Mouse (Mus musculus): ENCODE data around the gene Il22. TPM values are rescaled to one million over a fixed set of nuclear protein-coding genes. Genes with fewer than 3 reads are reported as not detected.
"Not testable (repeated sequence)": the region's sequence is repeated elsewhere in the genome, so short reads cannot be mapped to it uniquely, and the experiment has no call there.

Il22 gene
- polyA plus RNA-seq, 1 experiment from 2014 or later: not detected

DNA sequence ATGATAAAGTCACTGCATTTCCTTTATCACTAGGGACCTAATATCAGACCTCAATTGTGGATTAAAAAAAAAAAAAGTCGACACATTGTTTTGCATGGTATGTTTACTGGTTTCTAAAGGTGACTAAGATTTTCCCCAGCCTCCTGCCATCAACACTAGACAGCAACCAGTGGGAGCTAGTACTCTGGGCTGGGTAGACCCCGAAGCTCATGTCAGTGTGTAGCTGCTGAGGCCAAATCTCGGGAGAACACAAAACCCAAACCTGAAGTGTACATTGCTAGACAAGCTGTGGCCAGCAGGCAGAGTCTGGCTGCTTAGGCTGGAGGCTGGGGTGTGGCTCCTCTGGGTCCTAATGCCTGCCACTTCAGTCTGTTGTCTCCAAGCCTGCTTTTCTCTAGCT, 9.6 kb upstream of the Il22 start:
- H3K9ac ChIP-seq (replicated peaks; ENCODE audit: low read depth, low read length); H3K27me3 ChIP-seq (ENCODE audit: control insufficient read depth, insufficient read depth, low read length): not testable (repeated sequence)

DNA sequence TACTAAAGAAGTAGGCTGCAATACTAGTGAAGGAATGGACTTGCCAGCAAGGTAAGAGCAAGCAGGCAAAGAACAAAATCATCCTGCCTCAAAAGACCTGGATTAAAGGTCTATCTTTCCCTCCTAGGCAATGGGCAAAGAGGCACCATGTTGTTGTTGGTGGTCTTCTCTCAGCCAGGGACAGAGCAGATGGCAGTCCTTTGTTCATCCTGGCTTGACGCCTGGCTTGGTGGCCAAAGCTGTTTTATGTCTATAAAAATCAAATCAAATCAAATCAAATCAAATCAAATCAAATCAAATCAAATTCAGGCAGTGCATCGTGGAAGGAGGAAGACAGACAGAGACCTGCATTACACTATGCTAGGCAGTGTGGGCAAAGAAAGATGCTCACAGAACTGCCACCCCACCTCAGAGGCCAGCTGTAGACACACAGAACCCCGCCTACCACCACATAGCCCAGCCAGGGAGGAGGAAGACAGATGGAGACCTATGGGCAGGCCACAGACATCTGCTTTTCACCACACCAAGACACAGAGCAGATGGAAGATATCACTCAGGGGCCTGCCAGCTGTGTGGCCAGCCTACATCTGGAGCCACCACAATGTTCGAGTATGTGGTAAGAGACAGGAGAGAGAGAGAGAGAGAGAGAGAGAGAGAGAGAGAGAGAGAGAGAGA, 11.1 kb downstream of the Il22 start:
- H3K4me1 ChIP-seq (ENCODE audit: control insufficient read depth, insufficient read depth, low read length); H3K36me3 ChIP-seq (ENCODE audit: control insufficient read depth, insufficient read depth, low read length); H3K9ac ChIP-seq (replicated peaks; ENCODE audit: low read depth, low read length); H3K27ac ChIP-seq (ENCODE audit: low read length); H3K4me2 ChIP-seq (replicated peaks; ENCODE audit: low read depth, low read length); H3K27me3 ChIP-seq (ENCODE audit: control insufficient read depth, insufficient read depth, low read length); H3K9me3 ChIP-seq (ENCODE audit: control insufficient read depth, low read depth, low read length); H3K4me3 ChIP-seq (ENCODE audit: low read depth, low read length); ATAC-seq (ENCODE audit: insufficient number of reproducible peaks, insufficient read depth, low FRiP score, low read depth): not testable (repeated sequence)
- WGBS: 89% methylated on average over 2 of the region's 4 CpGs

More for the DNA sequence above, 9.6 kb upstream of the Il22 start:
- WGBS: 28% methylated on average over 3 of the region's 3 CpGs
- not testable (repeated sequence) for H3K4me2 ChIP-seq (replicated peaks; ENCODE audit: low read depth, low read length); H3K36me3 ChIP-seq (ENCODE audit: control insufficient read depth, insufficient read depth, low read length); H3K4me3 ChIP-seq (ENCODE audit: low read depth, low read length); H3K4me1 ChIP-seq (ENCODE audit: control insufficient read depth, insufficient read depth, low read length); H3K27ac ChIP-seq (ENCODE audit: low read length); ATAC-seq (ENCODE audit: insufficient number of reproducible peaks, insufficient read depth, low FRiP score, low read depth); H3K9me3 ChIP-seq (ENCODE audit: control insufficient read depth, low read depth, low read length)

DNA sequence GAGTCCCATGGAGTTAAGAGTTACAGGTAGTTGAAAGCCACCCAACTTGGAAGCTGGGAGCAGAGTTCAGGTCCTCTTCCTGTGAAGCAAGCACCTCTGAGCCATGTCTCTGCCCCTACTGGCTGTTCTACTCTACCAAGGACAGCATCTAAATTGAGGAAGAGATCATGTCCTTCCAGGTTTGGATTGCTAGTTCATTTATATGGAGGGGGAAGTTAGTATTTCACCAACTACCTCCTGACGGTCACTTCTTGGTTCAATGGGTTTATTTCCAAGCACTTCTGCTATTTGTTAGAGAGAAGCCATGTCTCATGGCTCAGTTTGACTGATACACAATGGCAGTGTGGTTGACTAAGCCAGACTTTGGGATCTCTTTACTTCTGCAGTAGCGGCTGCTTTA, 22.9 kb downstream of the Il22 start:
- not testable (repeated sequence) for H3K4me1 ChIP-seq (ENCODE audit: control insufficient read depth, insufficient read depth, low read length); H3K9ac ChIP-seq (replicated peaks; ENCODE audit: low read depth, low read length); H3K9me3 ChIP-seq (ENCODE audit: control insufficient read depth, low read depth, low read length); H3K36me3 ChIP-seq (ENCODE audit: control insufficient read depth, insufficient read depth, low read length); H3K4me3 ChIP-seq (ENCODE audit: low read depth, low read length); ATAC-seq (ENCODE audit: insufficient number of reproducible peaks, insufficient read depth, low FRiP score, low read depth); H3K27me3 ChIP-seq (ENCODE audit: control insufficient read depth, insufficient read depth, low read length); H3K4me2 ChIP-seq (replicated peaks; ENCODE audit: low read depth, low read length); H3K27ac ChIP-seq (ENCODE audit: low read length)
- WGBS: no CpG with 5 or more reads among the region's 2 CpGs

DNA sequence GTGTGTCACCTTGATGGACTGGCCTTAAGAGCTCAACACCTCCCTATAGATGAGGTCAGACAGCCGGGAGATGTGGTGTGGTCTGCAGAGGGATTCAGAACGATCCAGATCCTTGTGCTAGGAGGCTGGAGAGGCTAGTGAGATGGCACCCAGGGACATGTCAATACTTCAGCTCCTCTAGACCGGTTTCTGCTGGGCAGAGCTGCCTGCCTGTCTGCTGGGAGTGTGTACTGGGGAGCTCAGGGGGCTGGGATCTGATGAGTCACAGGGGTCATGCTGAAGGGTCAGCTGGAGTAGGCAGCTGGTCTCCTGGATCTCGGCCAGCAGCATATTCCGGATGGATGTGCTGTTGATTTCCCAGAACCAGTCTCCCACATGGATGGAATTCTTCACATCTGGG, 27.9 kb downstream of the Il22 start:
- H3K27me3 ChIP-seq (ENCODE audit: control insufficient read depth, insufficient read depth, low read length): not testable (repeated sequence)
- ATAC-seq (ENCODE audit: insufficient number of reproducible peaks, insufficient read depth, low FRiP score, low read depth): peak; percentile 28; the same call in 1 of the 2 replicates

DNA sequence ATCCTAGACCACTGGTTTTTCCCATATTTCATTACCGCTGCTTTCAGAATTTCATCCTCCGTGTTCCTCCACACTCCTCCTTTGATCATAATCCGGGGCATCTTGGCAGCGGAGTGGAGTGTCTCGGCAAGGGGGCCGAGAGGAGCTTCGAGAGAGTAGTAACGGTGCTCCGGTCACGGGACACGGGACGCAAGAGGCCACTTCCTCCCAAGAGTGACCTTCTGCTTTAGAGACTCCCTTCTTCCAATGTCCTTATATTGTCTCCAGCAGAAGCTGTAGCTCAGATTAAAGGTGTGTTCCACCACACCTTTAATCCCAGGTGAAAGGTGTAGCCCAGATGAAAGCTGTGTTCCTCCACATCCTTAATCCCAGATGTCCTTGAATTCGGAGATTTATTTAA, 35.9 kb downstream of the Il22 start, which contains the start of gene Gm32717:
TSS of gene Gm32717 (minus strand) at position 101 of the 400 bp plus-strand sequence.
- not testable (repeated sequence) for H3K9me3 ChIP-seq (ENCODE audit: control insufficient read depth, low read depth, low read length); H3K4me3 ChIP-seq (ENCODE audit: low read depth, low read length); H3K27ac ChIP-seq (ENCODE audit: low read length); H3K36me3 ChIP-seq (ENCODE audit: control insufficient read depth, insufficient read depth, low read length); ATAC-seq (ENCODE audit: insufficient number of reproducible peaks, insufficient read depth, low FRiP score, low read depth); H3K4me1 ChIP-seq (ENCODE audit: control insufficient read depth, insufficient read depth, low read length); H3K4me2 ChIP-seq (replicated peaks; ENCODE audit: low read depth, low read length); H3K27me3 ChIP-seq (ENCODE audit: control insufficient read depth, insufficient read depth, low read length); H3K9ac ChIP-seq (replicated peaks; ENCODE audit: low read depth, low read length)
- WGBS: no CpG with 5 or more reads among the region's 13 CpGs

More for the DNA sequence above, 27.9 kb downstream of the Il22 start:
- H3K4me2 ChIP-seq (replicated peaks; ENCODE audit: low read depth, low read length); H3K4me3 ChIP-seq (ENCODE audit: low read depth, low read length); H3K36me3 ChIP-seq (ENCODE audit: control insufficient read depth, insufficient read depth, low read length); H3K27ac ChIP-seq (ENCODE audit: low read length); H3K9ac ChIP-seq (replicated peaks; ENCODE audit: low read depth, low read length); H3K9me3 ChIP-seq (ENCODE audit: control insufficient read depth, low read depth, low read length); H3K4me1 ChIP-seq (ENCODE audit: control insufficient read depth, insufficient read depth, low read length): not testable (repeated sequence)
- WGBS: no CpG with 5 or more reads among the region's 5 CpGs

DNA sequence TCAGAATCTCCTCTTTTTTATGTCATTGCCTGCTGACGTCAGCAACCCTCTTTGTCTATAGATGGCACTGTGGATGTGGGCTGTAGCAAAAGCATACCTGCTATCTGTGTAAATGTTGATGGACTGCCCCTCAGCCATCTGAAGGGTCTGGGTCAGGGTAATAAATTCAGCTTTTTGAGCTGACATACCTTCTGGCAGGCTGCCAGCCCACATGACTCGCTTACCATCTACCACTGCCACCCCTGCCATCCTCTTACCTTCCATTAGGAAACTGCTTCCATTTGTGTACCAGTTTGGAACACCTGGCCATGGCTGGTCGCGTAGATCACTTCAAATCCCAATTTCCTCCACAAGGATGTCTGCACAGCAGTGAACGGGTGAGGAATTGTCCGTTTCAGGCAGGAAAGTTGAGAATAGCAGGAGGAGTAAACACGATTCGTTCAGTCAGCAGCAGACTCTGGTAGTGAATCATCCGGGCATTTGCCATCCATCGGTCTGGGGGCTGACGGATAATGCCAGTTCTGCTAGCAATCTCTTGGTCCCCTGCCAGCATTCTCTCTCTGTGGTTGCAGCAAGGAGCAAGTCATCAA, 44.4 kb downstream of the Il22 start:
- H3K36me3 ChIP-seq (ENCODE audit: control insufficient read depth, insufficient read depth, low read length); H3K9me3 ChIP-seq (ENCODE audit: control insufficient read depth, low read depth, low read length): not testable (repeated sequence)
- 61% methylated on average over 11 of the region's 11 CpGs for WGBS

DNA sequence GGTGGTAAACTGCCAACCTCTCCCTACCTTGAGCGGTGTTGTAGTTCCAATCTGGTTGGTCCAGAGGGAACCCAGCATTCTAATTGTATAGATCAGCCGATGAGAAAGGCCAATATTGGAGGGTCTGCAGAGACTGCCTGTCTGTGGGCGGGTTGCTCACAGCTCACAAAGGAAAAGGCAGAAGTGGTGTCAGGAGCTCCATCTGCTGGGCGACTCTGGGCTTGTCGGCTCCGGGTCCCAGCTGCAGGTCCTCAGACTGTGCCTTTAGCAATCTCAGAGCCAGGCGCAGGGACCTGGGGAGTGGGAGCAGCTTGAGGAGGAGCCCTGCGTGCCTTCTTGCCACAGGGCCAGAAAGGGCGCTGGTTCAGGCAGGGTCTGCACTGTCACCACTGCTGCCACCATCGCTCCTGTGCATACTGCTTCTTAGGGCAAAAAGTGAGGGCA, 46.1 kb downstream of the Il22 start:
- H3K4me1 ChIP-seq (ENCODE audit: control insufficient read depth, insufficient read depth, low read length): no peaks in the 10 kb centered on the region
- H3K9ac ChIP-seq (replicated peaks; ENCODE audit: low read depth, low read length): no peak overlapping the region
- 32% methylated on average over 10 of the region's 10 CpGs for WGBS
- H3K9me3 ChIP-seq (ENCODE audit: control insufficient read depth, low read depth, low read length): no peaks in the 10 kb centered on the region
- no peaks in the 10 kb centered on the region for H3K27me3 ChIP-seq (ENCODE audit: control insufficient read depth, insufficient read depth, low read length)
- H3K4me3 ChIP-seq (ENCODE audit: low read depth, low read length): no peak overlapping the region
- H3K36me3 ChIP-seq (ENCODE audit: control insufficient read depth, insufficient read depth, low read length): no peaks in the 10 kb centered on the region
- H3K27ac ChIP-seq (ENCODE audit: low read length): no peak overlapping the region
- ATAC-seq (ENCODE audit: insufficient number of reproducible peaks, insufficient read depth, low FRiP score, low read depth): no peak
- no peak overlapping the region for H3K4me2 ChIP-seq (replicated peaks; ENCODE audit: low read depth, low read length)

More for the DNA sequence above, 44.4 kb downstream of the Il22 start:
- H3K4me1 ChIP-seq (ENCODE audit: control insufficient read depth, insufficient read depth, low read length); H3K27me3 ChIP-seq (ENCODE audit: control insufficient read depth, insufficient read depth, low read length); H3K4me2 ChIP-seq (replicated peaks; ENCODE audit: low read depth, low read length); H3K4me3 ChIP-seq (ENCODE audit: low read depth, low read length); ATAC-seq (ENCODE audit: insufficient number of reproducible peaks, insufficient read depth, low FRiP score, low read depth); H3K27ac ChIP-seq (ENCODE audit: low read length); H3K9ac ChIP-seq (replicated peaks; ENCODE audit: low read depth, low read length): not testable (repeated sequence)

DNA sequence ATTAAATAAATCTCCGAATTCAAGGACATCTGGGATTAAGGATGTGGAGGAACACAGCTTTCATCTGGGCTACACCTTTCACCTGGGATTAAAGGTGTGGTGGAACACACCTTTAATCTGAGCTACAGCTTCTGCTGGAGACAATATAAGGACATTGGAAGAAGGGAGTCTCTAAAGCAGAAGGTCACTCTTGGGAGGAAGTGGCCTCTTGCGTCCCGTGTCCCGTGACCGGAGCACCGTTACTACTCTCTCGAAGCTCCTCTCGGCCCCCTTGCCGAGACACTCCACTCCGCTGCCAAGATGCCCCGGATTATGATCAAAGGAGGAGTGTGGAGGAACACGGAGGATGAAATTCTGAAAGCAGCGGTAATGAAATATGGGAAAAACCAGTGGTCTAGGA, 53.6 kb downstream of the Il22 start, which contains the start of gene Gm32802:
TSS of gene Gm32802 (plus strand) at position 301 of the 400 bp plus-strand sequence.
- H3K4me2 ChIP-seq (replicated peaks; ENCODE audit: low read depth, low read length); H3K27ac ChIP-seq (ENCODE audit: low read length); H3K27me3 ChIP-seq (ENCODE audit: control insufficient read depth, insufficient read depth, low read length); H3K4me3 ChIP-seq (ENCODE audit: low read depth, low read length); H3K9ac ChIP-seq (replicated peaks; ENCODE audit: low read depth, low read length); ATAC-seq (ENCODE audit: insufficient number of reproducible peaks, insufficient read depth, low FRiP score, low read depth); H3K9me3 ChIP-seq (ENCODE audit: control insufficient read depth, low read depth, low read length); H3K36me3 ChIP-seq (ENCODE audit: control insufficient read depth, insufficient read depth, low read length); H3K4me1 ChIP-seq (ENCODE audit: control insufficient read depth, insufficient read depth, low read length): not testable (repeated sequence)
- WGBS: no CpG with 5 or more reads among the region's 13 CpGs
